ENCODE assay signal across 8 mouse cellular contexts in genomic region chr8:126945730-126946163, GRCm38 (mm10). TPM values are rescaled to one million over a fixed set of nuclear protein-coding genes. Genes with fewer than 3 reads are reported as not detected.
DNase-seq lines count a peak whose midpoint lies in the region; ATAC-seq and TF ChIP-seq lines count a peak whose summit lies in the region.

TSS of gene Tomm20 (minus strand) at chr8:126945844.

- peak; percentile 95 for DNase-seq in CH12.LX (ENCODE audit: extremely low read depth)
- peak; percentile 85 for DNase-seq in c-Kit-positive CD71-positive TER-119-negative erythroid progenitor cells, embryonic 14.5 days (ENCODE audit: low read depth)
- DNase-seq in heart, postnatal 0 days (ENCODE audit: low spot score): peak; percentile 97
- DNase-seq in kidney, postnatal 4 days: peak; percentile 98 to 99

- H3K9ac ChIP-seq in CH12.LX (ENCODE audit: insufficient read depth, low read depth): peak within 1 kb of the TSS; percentile 96
- H3K9ac ChIP-seq in forebrain, embryonic 12.5 days: peak within 1 kb of the TSS; percentile 87
- H3K9ac ChIP-seq in heart, postnatal 0 days (replicated peaks; ENCODE audit: low read depth, low read length): peak within 1 kb of the TSS; percentile 98
- H3K9ac ChIP-seq in liver, embryonic 16.5 days (ENCODE audit: low read depth, low read length): peak within 1 kb of the TSS; percentile 91
- H3K9ac ChIP-seq in neural tube, embryonic 13.5 days: peak within 1 kb of the TSS; percentile 92

- H3K4me3 ChIP-seq in CH12.LX (replicated peaks in 1 of 3; ENCODE audit: low read depth in 2 of 3, low read length in 2 of 3, poor library complexity in 1 of 3): peak within 1 kb of the TSS; percentile 79 to 91 (median 83)
- H3K4me3 ChIP-seq in forebrain, embryonic 12.5 days (replicated peaks): peak within 1 kb of the TSS; percentile 77
- H3K4me3 ChIP-seq in heart, postnatal 0 days (ENCODE audit: low read depth, low read length): peak within 1 kb of the TSS; percentile 94
- H3K4me3 ChIP-seq in liver, embryonic 16.5 days (ENCODE audit: low read depth, low read length): peak within 1 kb of the TSS; percentile 87
- peak within 1 kb of the TSS; percentile 87 for H3K4me3 ChIP-seq in neural tube, embryonic 13.5 days
- peak within 1 kb of the TSS; percentile 83 for H3K4me3 ChIP-seq in testis, adult 2 months (ENCODE audit: control insufficient read depth, low read depth, low read length)

- peak; percentile 68 for TF ChIP-seq POLR2A in CH12.LX (IDR thresholded peaks at IDR 0.05; ENCODE audit: low read depth, low read length)
- TF ChIP-seq POLR2A in testis, adult 2 months (IDR thresholded peaks at IDR 0.05; ENCODE audit: control insufficient read depth, low read depth, low read length): peak; percentile 47; the same call in 1 of the 2 replicates

- in situ Hi-C loops in CH12.LX (cut with MboI; ENCODE audit: low pct_ligation_motif_present, low pct_unique_long_range_greater_than_20kb, low sequenced_read_pairs): no loop called here

- peaks cover 46% of the 10 kb centered on the region for H3K79me2 ChIP-seq in CH12.LX (replicated peaks; ENCODE audit: control insufficient read depth, extremely low read depth, insufficient read depth, poor library complexity, severe bottlenecking)

- TF ChIP-seq RAD21 in CH12.LX (IDR thresholded peaks at IDR 0.05; ENCODE audit: low read depth, low read length): no peak

- H3K36me3 ChIP-seq in CH12.LX (replicated peaks in 1 of 2; ENCODE audit: control insufficient read depth in 1 of 2, insufficient read depth in 1 of 2, low read length in 1 of 2): peaks cover 15 to 62% of the 10 kb centered on the region in 2 experiments
- peaks cover 27% of the 10 kb centered on the region for H3K36me3 ChIP-seq in forebrain, embryonic 12.5 days (replicated peaks)
- peaks cover 15% of the 10 kb centered on the region for H3K36me3 ChIP-seq in heart, postnatal 0 days (replicated peaks; ENCODE audit: control insufficient read depth, insufficient read depth, low read length)
- H3K36me3 ChIP-seq in liver, embryonic 16.5 days (ENCODE audit: control insufficient read depth, insufficient read depth): peaks cover 6% of the 10 kb centered on the region
- peaks cover 26% of the 10 kb centered on the region for H3K36me3 ChIP-seq in neural tube, embryonic 13.5 days
- H3K36me3 ChIP-seq in testis, adult 2 months (ENCODE audit: control insufficient read depth, insufficient read depth, low read length): no peaks in the 10 kb centered on the region

- H3K4me2 ChIP-seq in CH12.LX (ENCODE audit: insufficient read depth, low read depth, poor library complexity, severe bottlenecking): peak within 1 kb of the TSS; percentile 64
- peak within 1 kb of the TSS; percentile 93 for H3K4me2 ChIP-seq in forebrain, embryonic 12.5 days
- peak within 1 kb of the TSS; percentile 91 for H3K4me2 ChIP-seq in heart, postnatal 0 days (ENCODE audit: low read depth, low read length)
- peak within 1 kb of the TSS; percentile 93 for H3K4me2 ChIP-seq in liver, embryonic 16.5 days (ENCODE audit: low read depth, low read length)
- peak within 1 kb of the TSS; percentile 83 for H3K4me2 ChIP-seq in neural tube, embryonic 13.5 days

- TF ChIP-seq CTCF in CH12.LX (conservative IDR thresholded peaks at IDR 0.05 in 1 of 2, IDR thresholded peaks at IDR 0.05 in 1 of 2; ENCODE audit: low read depth in 2 of 2, low read length in 2 of 2): no peak
- no peak for TF ChIP-seq CTCF in heart, postnatal 0 days (IDR thresholded peaks at IDR 0.05; ENCODE audit: low read depth)
- TF ChIP-seq CTCF in testis, adult 2 months (IDR thresholded peaks at IDR 0.05; ENCODE audit: control insufficient read depth, insufficient read depth, insufficient replicate concordance, low read depth, low read length): no peak

- no peaks in the 10 kb centered on the region for H3K9me3 ChIP-seq in CH12.LX (replicated peaks; ENCODE audit: low read length)
- H3K9me3 ChIP-seq in forebrain, embryonic 12.5 days: no peaks in the 10 kb centered on the region
- H3K9me3 ChIP-seq in heart, postnatal 0 days (replicated peaks; ENCODE audit: control insufficient read depth, low read length): no peaks in the 10 kb centered on the region
- H3K9me3 ChIP-seq in liver, embryonic 16.5 days (replicated peaks; ENCODE audit: control insufficient read depth, low read length): no peaks in the 10 kb centered on the region
- H3K9me3 ChIP-seq in neural tube, embryonic 13.5 days: no peaks in the 10 kb centered on the region

- 0% methylated on average over 48 of the region's 48 CpGs for WGBS in forebrain, embryonic 12.5 days
- under 1% methylated on average over 48 of the region's 48 CpGs for WGBS in heart, postnatal 0 days
- WGBS in liver, embryonic 16.5 days (ENCODE audit: insufficient replicate concordance): under 1% methylated on average over 48 of the region's 48 CpGs
- WGBS in neural tube, embryonic 13.5 days: under 1% methylated on average over 48 of the region's 48 CpGs

- H3K4me1 ChIP-seq in CH12.LX (ENCODE audit: control insufficient read depth in 1 of 2, insufficient read depth in 2 of 2): peaks cover 2 to 24% of the 10 kb centered on the region in 2 experiments; a peak in 3 of 4 replicates
- H3K4me1 ChIP-seq in forebrain, embryonic 12.5 days: peaks cover 23% of the 10 kb centered on the region
- peaks cover 14% of the 10 kb centered on the region for H3K4me1 ChIP-seq in heart, postnatal 0 days (ENCODE audit: control insufficient read depth, insufficient read depth)
- peaks cover 25% of the 10 kb centered on the region for H3K4me1 ChIP-seq in liver, embryonic 16.5 days (ENCODE audit: control insufficient read depth, low read depth, low read length)
- peaks cover 32% of the 10 kb centered on the region for H3K4me1 ChIP-seq in neural tube, embryonic 13.5 days (replicated peaks)
- H3K4me1 ChIP-seq in testis, adult 2 months (ENCODE audit: control insufficient read depth, insufficient read depth, low read length): peaks cover 11% of the 10 kb centered on the region; the same call in 1 of the 2 replicates

- no peaks in the 10 kb centered on the region for H3K27me3 ChIP-seq in CH12.LX (replicated peaks)
- no peaks in the 10 kb centered on the region for H3K27me3 ChIP-seq in forebrain, embryonic 12.5 days
- H3K27me3 ChIP-seq in heart, postnatal 0 days (ENCODE audit: control insufficient read depth, insufficient read depth, low read length): no peaks in the 10 kb centered on the region
- no peaks in the 10 kb centered on the region for H3K27me3 ChIP-seq in liver, embryonic 16.5 days (ENCODE audit: control insufficient read depth, insufficient read depth, low read depth, low read length)
- H3K27me3 ChIP-seq in neural tube, embryonic 13.5 days: no peaks in the 10 kb centered on the region
- H3K27me3 ChIP-seq in testis, adult 2 months (ENCODE audit: control insufficient read depth, insufficient read depth, low read length): no peaks in the 10 kb centered on the region

- peak; percentile 94 for ATAC-seq in forebrain, embryonic 12.5 days (ENCODE audit: low FRiP score)
- peak; percentile 94 for ATAC-seq in heart, postnatal 0 days (ENCODE audit: insufficient read depth, low read depth)
- peak; percentile 94 for ATAC-seq in liver, embryonic 16.5 days (ENCODE audit: low read depth)
- ATAC-seq in neural tube, embryonic 13.5 days (ENCODE audit: low read depth): peak; percentile 92

- peak; percentile 42; the same call in 1 of the 2 replicates for TF ChIP-seq EP300 in CH12.LX (IDR thresholded peaks at IDR 0.05; ENCODE audit: low read length)
- peak; percentile 83; the same call in 1 of the 2 replicates for TF ChIP-seq EP300 in heart, postnatal 0 days (IDR thresholded peaks at IDR 0.05; ENCODE audit: low read depth)

- H3K27ac ChIP-seq in CH12.LX (ENCODE audit: insufficient read depth, low read depth): peak within 1 kb of the TSS; percentile 80
- peak within 1 kb of the TSS; percentile 86 for H3K27ac ChIP-seq in forebrain, embryonic 12.5 days
- peak within 1 kb of the TSS; percentile 96 for H3K27ac ChIP-seq in heart, postnatal 0 days (ENCODE audit: low read depth)
- peak within 1 kb of the TSS; percentile 72 for H3K27ac ChIP-seq in liver, embryonic 16.5 days (ENCODE audit: low read length)
- H3K27ac ChIP-seq in neural tube, embryonic 13.5 days (replicated peaks): peak within 1 kb of the TSS; percentile 86
- peak within 1 kb of the TSS; percentile 78 for H3K27ac ChIP-seq in testis, adult 2 months (ENCODE audit: control insufficient read depth, insufficient read depth, low read depth, low read length)

- dilution Hi-C loops in CH12.LX (cut with MboI; ENCODE audit: extremely low pct_ligation_motif_present, extremely low pct_unique_long_range_greater_than_20kb, low sequenced_read_pairs): no loop called here

TF ChIP-seq in CH12.LX, 34 proteins besides CTCF, POLR2A, EP300 and RAD21 (continues in another document):
- TF ChIP-seq POLR2AphosphoS2 (IDR thresholded peaks at IDR 0.05; ENCODE audit: low read depth, low read length) (no peak; the same call in 1 of the 2 replicates), MXI1 (IDR thresholded peaks at IDR 0.05; ENCODE audit: low read depth, low read length) (peak; percentile 96), KAT2A (IDR thresholded peaks at IDR 0.05; ENCODE audit: insufficient replicate concordance, low read length) (no peak), ELF1 (IDR thresholded peaks at IDR 0.05; ENCODE audit: low read depth, low read length) (peak; percentile 74), PAX5 (IDR thresholded peaks at IDR 0.05; ENCODE audit: low read length) (no peak), NRF1 (IDR thresholded peaks at IDR 0.05; ENCODE audit: low read depth, low read length) (peak; percentile 92), TCF12 (IDR thresholded peaks at IDR 0.05; ENCODE audit: low read depth, low read length) (peak; percentile 86), SIN3A (IDR thresholded peaks at IDR 0.05; ENCODE audit: low read length) (no peak; the same call in 1 of the 2 replicates), MAFK (IDR thresholded peaks at IDR 0.05; ENCODE audit: insufficient replicate concordance, low read length) (peak; percentile 57; the same call in 1 of the 2 replicates), E2F4 (IDR thresholded peaks at IDR 0.05; ENCODE audit: insufficient replicate concordance, low read depth, low read length) (no peak), USF2 (conservative IDR thresholded peaks at IDR 0.05; ENCODE audit: low read depth, low read length) (peak; percentile 28; the same call in 1 of the 2 replicates), MYC (IDR thresholded peaks at IDR 0.05; ENCODE audit: low read depth, low read length) (peak; percentile 99), UBTF (IDR thresholded peaks at IDR 0.05; ENCODE audit: low read depth, low read length) (no peak)

RNA-seq across cellular contexts. Expression of gene Tomm20, which starts in this region (rescaled TPM):
- total RNA-seq in CH12.LX (2012; rRNA removed): 337 and 394 TPM in 2 replicates
- 130 and 151 TPM in 2 replicates for total RNA-seq in CH12.LX (2014; rRNA removed)
- 513 TPM in 2 replicates for polyA plus RNA-seq in CH12.LX (2012; ENCODE audit: insufficient read length, low read depth)
- polyA plus RNA-seq in forebrain, embryonic 12.5 days (2016; fragmentation: Nextera tagmentation; extraction: Ambion mirVana): 194 and 201 TPM in 2 replicates
- 52.6 and 65.3 TPM in 2 replicates for total RNA-seq in heart, postnatal 0 days (2014; rRNA removed; ENCODE audit: low replicate concordance)
- 203 and 213 TPM in 2 replicates for polyA plus RNA-seq in heart, postnatal 0 days (2015; fragmentation: Nextera tagmentation; extraction: Ambion mirVana)
- 85.0 and 96.8 TPM in 2 replicates for polyA plus RNA-seq in liver, embryonic 16.5 days (2015; fragmentation: Nextera tagmentation; extraction: Ambion mirVana)
- 201 and 211 TPM in 2 replicates for polyA plus RNA-seq in neural tube, embryonic 13.5 days (2015; fragmentation: Nextera tagmentation; extraction: Ambion mirVana)
- polyA plus RNA-seq in testis, adult 2 months (2012; rRNA removed): 131 and 231 TPM in 2 replicates

Comparison
In these comparisons a context has a peak if more than half of its experiments do, and no peak if none do; other contexts are left out.
1. Peak in every context shown above with its lines: DNase-seq, ATAC-seq, H3K4me3 ChIP-seq and H3K27ac ChIP-seq.